Mouse (Mus musculus) adrenal gland, postnatal 10 days (tissue): Measurements from ENCODE around the gene Dcps. TPM values are rescaled to one million over a fixed set of nuclear protein-coding genes. Genes with fewer than 3 reads are reported as not detected.
A peak's percentile ranks its signal among the peaks of the same experiment; 100 is the strongest.

Experiments used
- DNase-seq: peaks from one replicate; pipeline ENCODE4 v3.0.0; 2021; ENCODE audit warnings: mixed read lengths
- long read RNA-seq, 2 experiments: library from polyadenylated mRNA; stranded (forward); transcript quantifications; one replicate each; pipeline ENCODE4 v2.0.0; 2021
- total RNA-seq, 2 experiments: library from RNA; stranded (reverse); gene quantifications; 2 replicates each; pipeline ENCODE4 v1.2.3; 2021

Dcps gene
- 10 to 100 TPM; 25.3 to 29.3 TPM for total RNA-seq
- long read RNA-seq, experiment 1, transcript Dcps-201 (6 exons, 1,274 nt) = major isoform, 34 of 38 reads
- long read RNA-seq, experiment 1, partial matches to known transcripts = 1 of 38 reads
- long read RNA-seq, experiment 1, other reads (novel, unspliced or antisense) = 3 of 38 reads
- long read RNA-seq, experiment 2, transcript Dcps-201 (6 exons, 1,274 nt) = major isoform, 24 of 28 reads
- long read RNA-seq, experiment 2, partial matches to known transcripts = 0 of 28 reads
- long read RNA-seq, experiment 2, other reads (novel, unspliced or antisense) = 4 of 28 reads

- DNase-seq = peak; percentile 94
Measured at GRCm38 (mm10) chr9:35175251-35176123, at the start of gene Dcps. TSS of gene Dcps (minus strand) at chr9:35176061.

- DNase-seq = no peak
Measured at GRCm38 (mm10) chr9:35223466-35223865, 47.6 kb upstream of the Dcps start.

- no peak for DNase-seq
Measured at GRCm38 (mm10) chr9:35217963-35218362, 42.1 kb upstream of the Dcps start.

GRCm38 (mm10) chr9:35211573-35212511 lies 36.0 kb upstream of the Dcps start:
- peak; percentile 30 for DNase-seq

- DNase-seq = peak; percentile 99
Measured at GRCm38 (mm10) chr9:35210542-35211474, 34.9 kb upstream of the Dcps start, which contains the start of gene Foxred1. TSS of gene Foxred1 (minus strand) at chr9:35211055.

- no peak for DNase-seq
Measured at GRCm38 (mm10) chr9:35204421-35204820, 28.6 kb upstream of the Dcps start.

- no peak for DNase-seq
Measured at GRCm38 (mm10) chr9:35203536-35203935, 27.7 kb upstream of the Dcps start.

- no peak for DNase-seq
Measured at GRCm38 (mm10) chr9:35200529-35201060, 24.7 kb upstream of the Dcps start.

GRCm38 (mm10) chr9:35199772-35200471 lies 24.1 kb upstream of the Dcps start, which contains the start of the genes Srpr and Tirap:
TSS of gene Srpr (plus strand) at chr9:35200175.
TSS of gene Tirap (minus strand) at chr9:35200291.
- DNase-seq = peak; percentile 97

- no peak for DNase-seq
Measured at GRCm38 (mm10) chr9:35198945-35199771, 23.3 kb upstream of the Dcps start.

GRCm38 (mm10) chr9:35198351-35198750 lies 22.5 kb upstream of the Dcps start:
- no peak for DNase-seq

GRCm38 (mm10) chr9:35197625-35198024 lies 21.8 kb upstream of the Dcps start:
- DNase-seq = no peak

- no peak for DNase-seq
Measured at GRCm38 (mm10) chr9:35194048-35194447, 18.2 kb upstream of the Dcps start.

- no peak for DNase-seq
Measured at GRCm38 (mm10) chr9:35192983-35193542, 17.2 kb upstream of the Dcps start.

- peak; percentile 71 for DNase-seq
Measured at GRCm38 (mm10) chr9:35188700-35189099, 12.8 kb upstream of the Dcps start.

- no peak for DNase-seq
Measured at GRCm38 (mm10) chr9:35187351-35187903, 11.6 kb upstream of the Dcps start.

- no peak for DNase-seq
Measured at GRCm38 (mm10) chr9:35186430-35186829, 10.6 kb upstream of the Dcps start.

GRCm38 (mm10) chr9:35183359-35183758 lies 7.5 kb upstream of the Dcps start:
- DNase-seq = no peak
